Mouse (Mus musculus) Patski (cell line): ENCODE measurements at regions not wholly inside any gene's neighbourhood (a gene's known extent, or its start where the extent isn't known, plus 50 kb on each side); places are given as distances from the start of the nearest gene placed in this dataset.
A peak's percentile ranks its signal among the peaks of the same experiment; 100 is the strongest.

Experiments
- ATAC-seq: fragments of 100-300 bp; one replicate; pipeline ENCODE4 v1.8.0; 2021
- CTCF ChIA-PET: fragments of 350-600 bp; sonication (Branson Sonifier 250); formaldehyde crosslinking; loops from one replicate; lab custom pipeline; 2022; ENCODE audit warnings: inconsistent platforms; lab: Charles Lee
- POLR2A ChIA-PET: fragments of 350-600 bp; sonication (Branson Sonifier 250); formaldehyde crosslinking; loops from one replicate; lab custom pipeline; 2022; ENCODE audit warnings: antibody characterized with exemption, inconsistent platforms; lab: Charles Lee
- DNase-seq: peaks from one replicate; pipeline ENCODE4 v3.0.0-alpha.2; 2011; ENCODE audit warnings: low read depth, low spot score
- H3K27me3 ChIP-seq: fragments of 371-371 bp; one replicate; pipeline ENCODE4 v1.5.1; 2021
- CTCF ChIP-seq: fragments of 100-300 bp; IDR thresholded peaks from one replicate; pipeline ENCODE4 v1.5.1; 2021
- in situ Hi-C: fragments of 300-500 bp; cut with MboI; formaldehyde crosslinking; loops from 3 replicates; pipeline ENCODE4 v1.11.1; 2018; ENCODE audit warnings: low pct_unique_long_range_greater_than_20kb, mixed read lengths

GRCm38 (mm10) chr10:125861734-125862133, 104.2 kb upstream of the Lrig3 start:
- no peak for TF ChIP-seq CTCF
- ATAC-seq = no peak
- no peak for DNase-seq
- POLR2A ChIA-PET = no interaction called here
- no peaks in the 10 kb centered on the region for H3K27me3 ChIP-seq
- in situ Hi-C loops = no loop called here
- CTCF ChIA-PET = interaction anchor here (1.2 to 1.4 kb wide), 2 partner anchors 13 to 14 kb away, joined by 3 to 7 read pairs; no protein-coding TSS in a partner anchor

DNA sequence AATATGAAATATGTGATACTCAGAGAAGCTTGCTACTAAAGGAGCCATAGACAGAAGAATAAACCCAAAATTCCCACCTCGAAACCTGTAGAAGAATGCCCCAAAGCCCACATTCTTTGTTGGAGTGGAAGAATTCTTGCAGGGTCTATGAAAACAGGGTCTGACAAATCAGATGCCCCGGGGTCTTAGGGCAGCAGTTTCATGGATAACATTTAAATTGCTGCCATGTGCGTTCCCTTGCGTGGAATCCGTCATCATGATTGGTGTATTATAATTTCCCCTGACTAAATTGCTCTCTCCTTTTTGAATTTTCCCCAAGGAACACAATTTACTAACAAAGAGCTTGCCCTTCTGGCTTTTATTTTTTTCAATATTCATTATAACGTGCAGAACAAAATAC, 99.6 kb upstream of the Lrig3 start:
- DNase-seq = no peak
- POLR2A ChIA-PET = no interaction called here
- no peak for ATAC-seq
- no peaks in the 10 kb centered on the region for H3K27me3 ChIP-seq
- CTCF ChIA-PET = no interaction called here
- TF ChIP-seq CTCF = no peak
- in situ Hi-C loops = no loop called here

GRCm38 (mm10) chr10:125884563-125884962, 81.4 kb upstream of the Lrig3 start:
- no peak for TF ChIP-seq CTCF
- H3K27me3 ChIP-seq = no peaks in the 10 kb centered on the region
- in situ Hi-C loops = no loop called here
- POLR2A ChIA-PET = no interaction called here
- CTCF ChIA-PET = interaction anchor here (1.3 kb wide), 1 partner anchor 27 kb away, joined by 3 read pairs; no protein-coding TSS in a partner anchor
- ATAC-seq (no peak), DNase-seq (no peak)

DNA sequence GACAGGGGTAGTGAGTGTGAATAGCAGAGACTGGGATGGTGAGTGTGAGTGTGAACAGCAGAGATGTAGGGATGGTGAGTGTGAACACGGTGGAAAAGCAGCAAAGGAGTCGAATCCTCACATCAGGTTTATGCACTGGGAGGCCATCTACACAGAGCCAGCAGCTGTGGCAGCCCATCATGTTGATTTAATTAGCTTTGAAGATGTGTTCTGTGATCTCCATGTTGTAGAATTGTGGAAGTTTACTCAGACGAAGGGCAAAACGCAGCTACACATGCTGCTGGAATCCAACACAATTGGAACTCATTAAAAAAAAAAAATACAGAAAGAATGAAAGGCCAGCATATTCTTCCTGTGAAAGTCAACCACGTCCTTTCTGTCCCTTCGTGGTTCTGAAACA, 80.2 kb upstream of the Lrig3 start:
- CTCF ChIA-PET = no interaction called here
- no peak for TF ChIP-seq CTCF
- DNase-seq = no peak
- ATAC-seq = no peak
- POLR2A ChIA-PET = no interaction called here
- H3K27me3 ChIP-seq = no peaks in the 10 kb centered on the region
- in situ Hi-C loops = no loop called here

DNA sequence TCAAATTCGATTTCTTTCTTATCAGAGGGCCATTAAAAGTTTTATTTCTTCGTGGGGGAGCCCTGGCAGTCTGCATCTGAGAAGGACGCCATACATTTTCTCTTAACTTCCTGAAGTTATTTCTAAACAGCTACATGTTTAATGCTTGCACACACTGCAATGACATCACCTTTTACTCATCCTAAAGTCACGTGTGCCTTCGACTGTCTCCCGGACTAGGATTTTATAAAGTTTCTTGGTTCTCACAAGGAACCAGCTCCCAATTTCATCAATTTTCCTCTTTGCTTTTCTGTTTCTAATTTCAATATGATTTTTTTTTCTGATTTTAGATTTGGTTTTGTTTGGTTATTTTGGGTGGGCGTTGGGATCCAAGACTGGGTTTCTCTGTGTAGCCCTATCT, 73.8 kb upstream of the Lrig3 start:
- ATAC-seq (no peak), DNase-seq (no peak)
- H3K27me3 ChIP-seq = no peaks in the 10 kb centered on the region
- TF ChIP-seq CTCF = no peak
- in situ Hi-C loops = no loop called here
- POLR2A ChIA-PET = no interaction called here
- CTCF ChIA-PET = no interaction called here

DNA sequence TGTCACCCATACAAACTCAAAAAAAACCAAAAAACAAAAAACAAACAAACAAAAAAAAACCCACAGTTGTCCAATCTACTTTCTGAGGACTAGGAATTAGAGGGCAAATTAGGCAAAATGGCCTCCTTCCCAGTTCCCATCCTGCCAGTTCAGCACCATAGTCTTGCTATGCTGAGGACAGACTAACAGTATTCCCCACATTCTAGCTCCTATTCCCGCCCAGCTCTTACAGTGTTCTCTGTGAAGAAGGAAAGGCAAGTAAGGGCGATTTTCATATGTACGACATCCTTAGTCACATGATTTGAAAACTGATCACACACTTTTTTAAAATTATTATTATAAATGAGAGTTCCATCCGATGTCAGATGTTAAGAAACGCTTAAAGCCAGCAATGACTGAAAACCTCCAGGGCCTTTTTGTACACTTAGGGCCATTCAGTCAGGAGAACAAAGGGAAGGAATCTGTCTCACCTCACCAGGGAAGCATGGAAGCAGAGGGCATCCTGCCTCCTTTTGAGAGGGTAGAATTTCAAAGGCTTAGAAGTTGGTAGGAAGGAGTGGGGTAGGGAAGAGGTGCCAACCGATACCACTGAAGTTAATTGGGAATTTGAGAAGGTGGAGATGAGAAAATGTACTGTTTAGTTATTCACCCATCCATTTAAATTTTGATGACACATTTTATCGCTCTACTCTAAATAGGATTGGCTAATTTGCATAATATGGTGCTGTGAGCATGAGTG, 70.1 kb upstream of the Lrig3 start:
- TF ChIP-seq CTCF = no peak
- no peak for ATAC-seq
- CTCF ChIA-PET = interaction anchor here (0.6 kb wide), 1 partner anchor 12 kb away, joined by 3 read pairs; no protein-coding TSS in a partner anchor
- no peaks in the 10 kb centered on the region for H3K27me3 ChIP-seq
- in situ Hi-C loops = no loop called here
- no peak for DNase-seq
- POLR2A ChIA-PET = interaction anchor here (0.7 kb wide), 1 partner anchor 78 kb away, joined by 6 read pairs; no protein-coding TSS in a partner anchor

GRCm38 (mm10) chr10:125896646-125897045, 69.3 kb upstream of the Lrig3 start:
- H3K27me3 ChIP-seq = no peaks in the 10 kb centered on the region
- no peak for DNase-seq
- POLR2A ChIA-PET = no interaction called here
- no peak for ATAC-seq
- in situ Hi-C loops = no loop called here
- CTCF ChIA-PET = no interaction called here
- TF ChIP-seq CTCF = no peak

GRCm38 (mm10) chr10:125899504-125899903, 66.5 kb upstream of the Lrig3 start:
- TF ChIP-seq CTCF = no peak
- no peaks in the 10 kb centered on the region for H3K27me3 ChIP-seq
- in situ Hi-C loops = no loop called here
- CTCF ChIA-PET = no interaction called here
- DNase-seq (no peak), ATAC-seq (no peak)
- POLR2A ChIA-PET = no interaction called here

DNA sequence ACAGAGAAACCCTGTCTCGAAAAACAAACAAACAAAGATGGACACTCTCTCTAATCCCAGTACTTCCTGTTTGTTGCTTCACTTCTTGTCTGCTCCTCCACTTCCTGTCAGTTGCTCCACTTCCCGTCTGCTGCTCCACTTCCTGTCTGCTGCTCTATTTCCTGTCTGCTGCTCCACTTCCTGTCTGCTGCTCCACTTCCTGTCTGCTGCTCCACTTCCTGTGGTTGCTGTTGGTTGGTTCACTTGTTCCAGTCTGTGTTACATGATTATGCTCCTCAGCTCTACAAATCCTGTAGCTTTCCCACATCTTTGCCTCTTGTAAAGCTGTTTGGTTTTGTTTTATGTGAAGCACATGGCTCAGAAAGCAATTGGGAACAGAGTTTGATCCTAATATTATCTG, 65.4 kb upstream of the Lrig3 start:
- TF ChIP-seq CTCF = no peak
- POLR2A ChIA-PET = no interaction called here
- in situ Hi-C loops = no loop called here
- ATAC-seq (no peak), DNase-seq (no peak)
- no peaks in the 10 kb centered on the region for H3K27me3 ChIP-seq
- CTCF ChIA-PET = no interaction called here

GRCm38 (mm10) chr10:125902668-125903067, 63.3 kb upstream of the Lrig3 start:
- in situ Hi-C loops = no loop called here
- ATAC-seq (no peak), DNase-seq (no peak)
- ChIA-PET POLR2A (no interaction called here), CTCF (interaction anchor here (0.7 kb wide), 1 partner anchor 90 kb away, joined by 3 read pairs; no protein-coding TSS in a partner anchor)
- TF ChIP-seq CTCF = no peak
- no peaks in the 10 kb centered on the region for H3K27me3 ChIP-seq

DNA sequence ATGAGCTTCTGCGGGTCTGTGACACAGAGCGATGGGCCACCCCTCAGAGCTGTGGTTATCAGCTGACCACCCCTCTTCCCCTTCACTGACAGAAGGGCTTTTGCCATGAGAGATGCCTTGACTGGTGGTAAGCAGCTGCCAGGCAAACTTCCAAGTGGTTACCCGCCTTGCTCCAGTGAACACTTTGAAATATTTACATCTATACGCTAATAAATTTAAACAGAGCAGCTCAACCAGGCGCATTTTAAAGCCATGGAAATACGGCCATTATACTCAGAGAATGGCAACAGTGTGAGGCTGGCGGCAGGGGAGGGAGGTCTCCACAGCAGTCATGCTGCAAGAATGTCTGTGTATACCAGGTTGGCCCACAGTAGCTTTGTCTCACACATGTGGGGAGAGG, 53.8 kb upstream of the Lrig3 start:
- ATAC-seq = no peak
- CTCF ChIA-PET = interaction anchor here (1.1 kb wide), 1 partner anchor 48 kb away, joined by 3 read pairs; no protein-coding TSS in a partner anchor
- DNase-seq = peak; percentile 1
- no peaks in the 10 kb centered on the region for H3K27me3 ChIP-seq
- in situ Hi-C loops = no loop called here
- TF ChIP-seq CTCF = no peak
- POLR2A ChIA-PET = no interaction called here
